Mouse (Mus musculus) MEL (cell line): ENCODE data around the gene Chil1.

Source experiments
- EP300 ChIP-seq, 2 experiments: IDR thresholded peaks; 2 replicates each; pipeline ENCODE4 v1.6.1; 2011; ENCODE audit warnings: improper control_type of control experiment in 2 of 2, low read length in 2 of 2, low read depth in 1 of 2, mild to moderate bottlenecking in 1 of 2
- POLR2A ChIP-seq, 2 experiments: IDR thresholded peaks; 2 replicates each; pipeline ENCODE4 v1.6.1; 2011 to 2012; ENCODE audit warnings: low read length in 2 of 2, mild to moderate bottlenecking in 2 of 2, control low read depth in 1 of 2, improper control_type of control experiment in 1 of 2, low read depth in 1 of 2, moderate library complexity in 1 of 2; ENCODE audit not compliant: control insufficient read depth in 1 of 2, insufficient read depth in 1 of 2, poor library complexity in 1 of 2
- ZNF384 ChIP-seq: IDR thresholded peaks from 2 replicates; pipeline ENCODE4 v1.6.1; 2012; ENCODE audit warnings: low read depth, mild to moderate bottlenecking, inconsistent platforms, low read length, improper control_type of control experiment

- TF ChIP-seq ZNF384 (no peak), POLR2A (IDR thresholded peaks at IDR 0.05; ENCODE audit: control insufficient read depth in 1 of 2, insufficient read depth in 1 of 2, low read depth in 1 of 2, low read length in 2 of 2, poor library complexity in 1 of 2) (no peak), EP300 (IDR thresholded peaks at IDR 0.05; ENCODE audit: low read depth in 1 of 2, low read length in 2 of 2) (no peak)
Observed at GRCm38 (mm10) chr1:134210179-134210755, 28.3 kb downstream of the Chil1 start.
